Mouse (Mus musculus) embryonic facial prominence, embryonic 12.5 days (tissue): ENCODE results near the gene Cacna2d4. TPM values are rescaled to one million over a fixed set of nuclear protein-coding genes. Genes with fewer than 3 reads are reported as not detected.

Experiments
- ATAC-seq: fragments of 200-750 bp; cut with Nextera tagmentation; 2 replicates; pipeline ENCODE4 v1.8.0; 2017; ENCODE audit not compliant: insufficient number of reproducible peaks, insufficient read depth, low FRiP score, low TSS enrichment
- H3K27ac ChIP-seq: fragments of 300-500 bp; sonication (generic); 2 replicates; pipeline ENCODE4 v1.5.1; 2016; ENCODE audit warnings: mild to moderate bottlenecking
- H3K27me3 ChIP-seq: fragments of 300-500 bp; sonication (generic); 2 replicates; pipeline ENCODE4 v1.6.1; 2016; ENCODE audit warnings: mild to moderate bottlenecking, moderate library complexity
- H3K36me3 ChIP-seq: fragments of 300-500 bp; sonication (generic); 2 replicates; pipeline ENCODE4 v1.6.1; 2016; ENCODE audit warnings: mild to moderate bottlenecking
- H3K4me1 ChIP-seq: fragments of 300-500 bp; sonication (generic); 2 replicates; pipeline ENCODE4 v1.6.1; 2016
- H3K4me2 ChIP-seq: fragments of 300-500 bp; sonication (generic); replicated peaks from 2 replicates; pipeline ENCODE4 v1.6.1; 2016; ENCODE audit warnings: mild to moderate bottlenecking, moderate library complexity
- H3K4me3 ChIP-seq: fragments of 300-500 bp; sonication (generic); 2 replicates; pipeline ENCODE4 v1.5.1; 2016; ENCODE audit warnings: mild to moderate bottlenecking
- H3K9ac ChIP-seq: fragments of 300-500 bp; sonication (generic); 2 replicates; pipeline ENCODE4 v1.6.1; 2016; ENCODE audit warnings: mild to moderate bottlenecking, moderate library complexity
- H3K9me3 ChIP-seq: fragments of 300-500 bp; sonication (generic); 2 replicates; pipeline ENCODE4 v1.6.1; 2016; ENCODE audit warnings: mild to moderate bottlenecking, moderate library complexity
- WGBS: fragments of 180-500 bp; shearing (Covaris S2); methylation state at CpG from one replicate; pipeline ENCODE4 v1.1.7; 2016; 5-methylcytosine and 5-hydroxymethylcytosine counted together
- polyA plus RNA-seq: library from polyadenylated mRNA; unstranded; fragments of >200 nt; fragmentation: Nextera tagmentation; extraction: Ambion mirVana; gene quantifications from 2 replicates; pipeline ENCODE4 v1.2.1, GENCODE M21; 2016

The Cacna2d4 gene
- not detected in 2 replicates for polyA plus RNA-seq

GRCm38 (mm10) chr6:119236241-119236640 lies at the start of gene Cacna2d4:
Gene Cacna2d4 (plus strand): TSS chr6:119236526.
- Histone ChIP-seq H3K4me3 (no peak within 1 kb of the TSS), H3K36me3 (no peaks in the 10 kb centered on the region), H3K27ac (no peak within 1 kb of the TSS), H3K4me1 (peaks cover 3% of the 10 kb centered on the region), H3K4me2 (no peak within 1 kb of the TSS), H3K9ac (no peak within 1 kb of the TSS), H3K27me3 (no peaks in the 10 kb centered on the region), H3K9me3 (no peaks in the 10 kb centered on the region)
- no peak for ATAC-seq
- WGBS, result 71% methylated on average over 1 of the region's 1 CpGs

- Histone ChIP-seq H3K9me3 (no peaks in the 10 kb centered on the region), H3K4me2 (no peak overlapping the region), H3K4me3 (no peak overlapping the region), H3K36me3 (peaks cover 14% of the 10 kb centered on the region), H3K27ac (no peak overlapping the region), H3K9ac (no peak overlapping the region), H3K27me3 (no peaks in the 10 kb centered on the region), H3K4me1 (no peaks in the 10 kb centered on the region)
- no peak for ATAC-seq
- 54% methylated on average over 8 of the region's 8 CpGs for WGBS
Measured at GRCm38 (mm10) chr6:119186658-119187057, 49.7 kb upstream of the Cacna2d4 start.

- Histone ChIP-seq H3K4me2 (no peak overlapping the region), H3K27me3 (no peaks in the 10 kb centered on the region), H3K9ac (no peak overlapping the region), H3K27ac (no peak overlapping the region), H3K4me3 (no peak overlapping the region), H3K4me1 (no peaks in the 10 kb centered on the region), H3K9me3 (no peaks in the 10 kb centered on the region), H3K36me3 (peaks cover 22% of the 10 kb centered on the region)
- WGBS, result 81% methylated on average over 6 of the region's 6 CpGs
- ATAC-seq, result no peak
Measured at GRCm38 (mm10) chr6:119187631-119188030, 48.7 kb upstream of the Cacna2d4 start.

GRCm38 (mm10) chr6:119191478-119191877 lies 44.8 kb upstream of the Cacna2d4 start:
- Histone ChIP-seq H3K9me3 (no peaks in the 10 kb centered on the region), H3K27ac (no peak overlapping the region), H3K4me3 (no peak overlapping the region), H3K27me3 (no peaks in the 10 kb centered on the region), H3K4me1 (peaks cover 5% of the 10 kb centered on the region; the same call in 1 of the 2 replicates), H3K9ac (no peak overlapping the region), H3K36me3 (peaks cover 26% of the 10 kb centered on the region), H3K4me2 (no peak overlapping the region)
- no peak for ATAC-seq
- 85% methylated on average over 4 of the region's 4 CpGs for WGBS

GRCm38 (mm10) chr6:119193571-119194154 lies 42.7 kb upstream of the Cacna2d4 start:
- Histone ChIP-seq H3K9ac (no peak overlapping the region), H3K9me3 (no peaks in the 10 kb centered on the region), H3K4me3 (no peak overlapping the region), H3K27ac (no peak overlapping the region), H3K4me1 (peaks cover 9% of the 10 kb centered on the region), H3K36me3 (peaks cover 26% of the 10 kb centered on the region), H3K27me3 (no peaks in the 10 kb centered on the region), H3K4me2 (no peak overlapping the region)
- 71% methylated on average over 15 of the region's 15 CpGs for WGBS
- no peak for ATAC-seq

- Histone ChIP-seq H3K27me3 (no peaks in the 10 kb centered on the region), H3K4me1 (peaks cover 14% of the 10 kb centered on the region), H3K9ac (no peak overlapping the region), H3K4me2 (no peak overlapping the region), H3K4me3 (no peak overlapping the region), H3K27ac (no peak overlapping the region), H3K9me3 (no peaks in the 10 kb centered on the region), H3K36me3 (peaks cover 26% of the 10 kb centered on the region)
- 41% methylated on average over 9 of the region's 9 CpGs for WGBS
- no peak for ATAC-seq
Measured at GRCm38 (mm10) chr6:119194161-119194560, 42.2 kb upstream of the Cacna2d4 start.

GRCm38 (mm10) chr6:119194601-119195000 lies 41.7 kb upstream of the Cacna2d4 start:
- Histone ChIP-seq H3K36me3 (peaks cover 25% of the 10 kb centered on the region), H3K9ac (no peak overlapping the region), H3K27me3 (no peaks in the 10 kb centered on the region), H3K27ac (no peak overlapping the region), H3K4me1 (peaks cover 18% of the 10 kb centered on the region), H3K9me3 (no peaks in the 10 kb centered on the region), H3K4me3 (no peak overlapping the region), H3K4me2 (no peak overlapping the region)
- 62% methylated on average over 7 of the region's 7 CpGs for WGBS
- no peak for ATAC-seq

GRCm38 (mm10) chr6:119196382-119197305 lies 39.7 kb upstream of the Cacna2d4 start, which contains the start of gene Cacna1c:
Gene Cacna1c (minus strand): TSS chr6:119196418.
- H3K36me3 ChIP-seq, result peaks cover 16% of the 10 kb centered on the region
- no peak for ATAC-seq
- no peak within 1 kb of the TSS for H3K4me3 ChIP-seq
- H3K9ac ChIP-seq, result no peak within 1 kb of the TSS
- H3K27me3 ChIP-seq, result no peaks in the 10 kb centered on the region
- no peaks in the 10 kb centered on the region for H3K9me3 ChIP-seq
- H3K4me2 ChIP-seq, result no peak within 1 kb of the TSS
- H3K27ac ChIP-seq, result no peak within 1 kb of the TSS
- WGBS, result 82% methylated on average over 17 of the region's 17 CpGs
- peaks cover 18% of the 10 kb centered on the region for H3K4me1 ChIP-seq

GRCm38 (mm10) chr6:119198534-119199273 lies 37.6 kb upstream of the Cacna2d4 start:
- WGBS, result 38% methylated on average over 15 of the region's 15 CpGs
- Histone ChIP-seq H3K4me1 (peaks cover 18% of the 10 kb centered on the region), H3K4me2 (no peak overlapping the region), H3K9me3 (no peaks in the 10 kb centered on the region), H3K36me3 (peaks cover 6% of the 10 kb centered on the region; the same call in 1 of the 2 replicates), H3K27me3 (no peaks in the 10 kb centered on the region), H3K4me3 (no peak overlapping the region), H3K9ac (no peak overlapping the region), H3K27ac (no peak overlapping the region)
- no peak for ATAC-seq

- H3K9me3 ChIP-seq, result no peaks in the 10 kb centered on the region
- 38% methylated on average over 8 of the region's 8 CpGs for WGBS
- peaks cover 13% of the 10 kb centered on the region for H3K4me1 ChIP-seq
- no peak overlapping the region for H3K4me3 ChIP-seq
- no peak overlapping the region for H3K4me2 ChIP-seq
- peaks cover 6% of the 10 kb centered on the region; the same call in 1 of the 2 replicates for H3K36me3 ChIP-seq
- H3K27me3 ChIP-seq, result no peaks in the 10 kb centered on the region
- H3K27ac ChIP-seq, result no peak overlapping the region
- no peak overlapping the region for H3K9ac ChIP-seq
- no peak for ATAC-seq
Measured at GRCm38 (mm10) chr6:119199274-119199879, 36.9 kb upstream of the Cacna2d4 start.

- peaks cover 6% of the 10 kb centered on the region; the same call in 1 of the 2 replicates for H3K36me3 ChIP-seq
- no peak overlapping the region for H3K4me2 ChIP-seq
- 80% methylated on average over 5 of the region's 5 CpGs for WGBS
- H3K4me3 ChIP-seq, result no peak overlapping the region
- ATAC-seq, result no peak
- no peaks in the 10 kb centered on the region for H3K9me3 ChIP-seq
- H3K9ac ChIP-seq, result no peak overlapping the region
- no peaks in the 10 kb centered on the region for H3K27me3 ChIP-seq
- H3K27ac ChIP-seq, result no peak overlapping the region
- peaks cover 13% of the 10 kb centered on the region for H3K4me1 ChIP-seq
Measured at GRCm38 (mm10) chr6:119200362-119200761, 36.0 kb upstream of the Cacna2d4 start.
